In genomic region chr16:93041887-93042286, GRCm38 (mm10) we compare ENCODE assay signal across 12 mouse cellular contexts.
"Had no signal": no experiment of that assay in that cellular context is flagged by ENCODE, and none has a peak within 500 bp of the region (broad histone marks: within the 10 kb centered on the region; RNA-seq: fewer than 3 reads in every experiment).

No protein-coding gene starts in this region.

- DNase-seq: liver, embryonic 13.5 days; liver, postnatal 0 days; lung, adult 2 months; lung, postnatal 14 days; lung, postnatal 36 days; retina, postnatal 1 day; right cerebral cortex, adult 18-20 months; right cerebral cortex, postnatal 25 days; right cerebral cortex, postnatal 4 days had no signal

- ATAC-seq: liver, postnatal 0 days; lung, postnatal 0 days; midbrain, embryonic 13.5 days; midbrain, embryonic 15.5 days had no signal
